Mouse (Mus musculus) heart, embryonic 12.5 days (tissue): ENCODE results near the gene Tmem255a. TPM values are rescaled to one million over a fixed set of nuclear protein-coding genes. Genes with fewer than 3 reads are reported as not detected.
A peak's percentile ranks its signal among the peaks of the same experiment; 100 is the strongest.
"Not testable (repeated sequence)": the region's sequence is repeated elsewhere in the genome, so short reads cannot be mapped to it uniquely, and the experiment has no call there.

ENCODE experiments used
- ATAC-seq: fragments of 200-750 bp; cut with Nextera tagmentation; 2 replicates; pipeline ENCODE4 v1.8.0; 2017; ENCODE audit warnings: moderate TSS enrichment, moderate library complexity; ENCODE audit not compliant: insufficient number of reproducible peaks, low FRiP score
- H3K27ac ChIP-seq: fragments of 300-500 bp; sonication (generic); 2 replicates; pipeline ENCODE4 v1.5.1; 2016; ENCODE audit warnings: mild to moderate bottlenecking, moderate library complexity; ENCODE audit not compliant: poor library complexity, severe bottlenecking
- H3K27me3 ChIP-seq: fragments of 300-500 bp; sonication (generic); replicated peaks from 2 replicates; pipeline ENCODE4 v1.6.1; 2016; ENCODE audit warnings: mild to moderate bottlenecking, moderate library complexity
- H3K36me3 ChIP-seq: fragments of 300-500 bp; sonication (generic); 2 replicates; pipeline ENCODE4 v1.6.1; 2016; ENCODE audit warnings: mild to moderate bottlenecking, moderate library complexity
- H3K4me1 ChIP-seq: fragments of 300-500 bp; sonication (generic); replicated peaks from 2 replicates; pipeline ENCODE4 v1.6.1; 2016; ENCODE audit warnings: mild to moderate bottlenecking
- H3K4me2 ChIP-seq: fragments of 300-500 bp; sonication (generic); 2 replicates; pipeline ENCODE4 v1.6.1; 2016; ENCODE audit warnings: mild to moderate bottlenecking, moderate library complexity
- H3K4me3 ChIP-seq: fragments of 300-500 bp; sonication (generic); 2 replicates; pipeline ENCODE4 v1.5.1; 2016; ENCODE audit warnings: mild to moderate bottlenecking
- H3K9ac ChIP-seq: fragments of 300-500 bp; sonication (generic); 2 replicates; pipeline ENCODE4 v1.6.1; 2016; ENCODE audit warnings: mild to moderate bottlenecking, moderate library complexity
- H3K9me3 ChIP-seq: fragments of 300-500 bp; sonication (generic); replicated peaks from 2 replicates; pipeline ENCODE4 v1.6.1; 2016; ENCODE audit warnings: mild to moderate bottlenecking, moderate library complexity
- WGBS: fragments of 180-500 bp; shearing (Covaris S2); methylation state at CpG from one replicate; pipeline ENCODE4 v1.1.7; 2016; 5-methylcytosine and 5-hydroxymethylcytosine counted together
- polyA plus RNA-seq: library from polyadenylated mRNA; unstranded; fragments of >200 nt; fragmentation: Nextera tagmentation; extraction: Ambion mirVana; gene quantifications from 2 replicates; pipeline ENCODE4 v1.2.1, GENCODE M21; 2016

Tmem255a gene
- polyA plus RNA-seq, 1 experiment from 2014 or later: 12.1 TPM

- no peak for ATAC-seq
- Histone ChIP-seq H3K9ac (no peak overlapping the region), H3K9me3 (no peaks in the 10 kb centered on the region), H3K27me3 (no peaks in the 10 kb centered on the region), H3K4me3 (no peak overlapping the region), H3K4me1 (no peaks in the 10 kb centered on the region), H3K4me2 (no peak overlapping the region), H3K27ac (no peak overlapping the region), H3K36me3 (no peaks in the 10 kb centered on the region)
- WGBS: 82% methylated on average over 9 of the region's 9 CpGs
Measured at GRCm38 (mm10) chrX:38216986-38217675, 35.1 kb downstream of the Tmem255a start.

DNA sequence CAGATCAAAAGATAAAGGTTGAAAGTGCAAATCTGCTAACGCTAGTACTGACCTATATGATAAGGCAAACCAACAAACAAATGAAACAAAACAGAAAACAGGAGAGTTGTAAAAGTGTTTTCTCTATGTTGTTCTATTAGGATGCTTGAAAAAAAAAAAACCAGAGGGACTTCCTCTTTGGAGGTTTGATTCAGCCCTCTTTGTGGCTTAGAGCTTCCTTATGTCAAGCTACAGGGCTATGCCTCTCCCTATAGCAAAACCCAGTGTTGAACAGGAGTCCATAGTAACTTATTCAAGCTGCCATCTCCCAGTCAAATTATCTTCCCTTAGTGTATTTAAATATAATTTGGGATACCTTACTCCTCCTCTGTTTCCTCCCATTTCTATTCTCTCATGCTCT lies 44.8 kb downstream of the Tmem255a start:
- H3K4me1 ChIP-seq: no peaks in the 10 kb centered on the region
- H3K36me3 ChIP-seq: no peaks in the 10 kb centered on the region
- H3K27ac ChIP-seq: no peak overlapping the region
- WGBS: 67% methylated on average over 1 of the region's 1 CpGs
- ATAC-seq: no peak
- no peak overlapping the region for H3K4me3 ChIP-seq
- H3K27me3 ChIP-seq: no peaks in the 10 kb centered on the region; the same call in 1 of the 2 replicates
- H3K9me3 ChIP-seq: no peaks in the 10 kb centered on the region
- no peak overlapping the region for H3K9ac ChIP-seq
- H3K4me2 ChIP-seq: no peak overlapping the region

DNA sequence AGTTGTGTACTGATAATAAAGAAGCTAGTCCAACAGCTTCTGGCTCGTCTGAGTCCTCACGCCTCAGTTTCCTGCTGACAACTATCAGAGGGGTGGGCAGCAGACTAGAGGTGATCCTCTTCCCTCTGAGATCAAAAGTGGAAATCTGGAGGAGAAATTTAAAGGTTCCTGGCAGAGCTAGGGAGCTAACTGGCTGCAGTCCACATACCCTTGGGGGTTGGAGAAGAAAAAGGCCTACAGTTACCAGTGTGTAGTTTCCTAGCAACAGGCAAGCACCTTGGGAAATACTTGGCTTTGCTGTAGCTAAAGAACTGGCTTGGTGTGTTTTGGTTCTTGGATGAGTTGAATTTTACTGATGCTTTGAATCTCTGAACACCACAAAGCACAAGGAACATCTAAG lies 50.4 kb downstream of the Tmem255a start:
- no peaks in the 10 kb centered on the region for H3K9me3 ChIP-seq
- no peaks in the 10 kb centered on the region for H3K4me1 ChIP-seq
- WGBS: 56% methylated on average over 2 of the region's 2 CpGs
- H3K4me2 ChIP-seq: no peak overlapping the region
- no peaks in the 10 kb centered on the region for H3K27me3 ChIP-seq
- H3K4me3 ChIP-seq: no peak overlapping the region
- ATAC-seq: no peak
- H3K36me3 ChIP-seq: no peaks in the 10 kb centered on the region
- H3K9ac ChIP-seq: no peak overlapping the region
- H3K27ac ChIP-seq: no peak overlapping the region

- WGBS: 26% methylated on average over 3 of the region's 3 CpGs
- H3K9me3 ChIP-seq: no peaks in the 10 kb centered on the region
- peak overlapping the region; percentile 74 for H3K4me3 ChIP-seq
- peak overlapping the region; percentile 72 for H3K4me2 ChIP-seq
- H3K4me1 ChIP-seq: 0 out of 2 replicates have a peak, but pooled peaks cover 3% of the 10 kb centered on the region
- H3K9ac ChIP-seq: peak overlapping the region; percentile 84
- no peaks in the 10 kb centered on the region for H3K27me3 ChIP-seq
- peak overlapping the region; percentile 84 for H3K27ac ChIP-seq
- H3K36me3 ChIP-seq: 0 out of 2 replicates have a peak, but pooled peaks cover 12% of the 10 kb centered on the region
- no peak for ATAC-seq
Measured at GRCm38 (mm10) chrX:38190458-38190764, 61.8 kb downstream of the Tmem255a start.

DNA sequence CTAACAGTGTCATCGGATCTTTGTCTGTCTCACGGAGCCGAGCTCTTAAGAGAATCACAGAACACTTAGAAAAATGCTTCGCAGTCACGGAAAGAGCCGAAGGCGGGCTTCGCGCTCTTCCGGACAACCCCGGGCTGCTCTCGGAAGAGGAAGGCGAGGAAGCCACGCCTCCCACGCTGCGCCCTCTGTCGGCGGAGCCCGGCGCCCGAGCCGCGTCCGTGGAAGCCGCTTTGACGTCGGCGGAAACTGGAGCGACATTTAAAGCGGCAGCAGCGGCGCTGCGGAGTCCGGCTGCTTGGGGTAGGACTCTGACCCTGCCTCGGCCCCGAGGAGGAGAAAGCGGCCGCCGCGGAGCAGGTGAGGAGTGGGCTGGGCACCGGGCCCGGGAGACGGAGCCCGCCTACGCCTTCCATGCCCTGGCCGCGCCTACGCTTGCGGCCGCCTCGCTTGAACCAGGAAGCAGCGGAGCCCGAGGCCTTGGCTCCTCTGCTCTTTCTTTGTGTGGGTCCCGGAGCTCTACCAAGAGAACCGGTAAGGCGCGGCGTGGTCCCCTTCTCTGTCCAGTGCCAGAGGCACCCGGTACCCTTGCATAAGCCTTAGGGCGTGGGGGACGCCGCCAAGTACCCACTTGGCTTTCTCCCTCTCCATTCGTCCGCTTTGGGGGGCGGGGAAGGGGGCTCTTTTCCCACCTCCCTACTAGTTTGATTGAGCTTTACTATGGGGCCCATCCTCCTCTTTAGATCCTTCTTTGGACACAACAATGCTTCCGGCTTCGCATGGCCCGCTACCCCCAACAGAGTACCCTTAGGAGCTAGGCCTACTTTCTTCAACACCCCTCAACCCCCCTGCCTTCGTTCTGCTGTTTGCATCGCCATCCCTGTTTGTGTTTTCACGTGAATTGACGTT lies 62.4 kb downstream of the Tmem255a start, which contains the start of gene Zbtb33:
TSS of gene Zbtb33 (plus strand) at position 242 of the 906 bp plus-strand sequence.
- 15% methylated on average over 70 of the region's 72 CpGs for WGBS
- H3K4me3 ChIP-seq: peak within 1 kb of the TSS; percentile 74

DNA sequence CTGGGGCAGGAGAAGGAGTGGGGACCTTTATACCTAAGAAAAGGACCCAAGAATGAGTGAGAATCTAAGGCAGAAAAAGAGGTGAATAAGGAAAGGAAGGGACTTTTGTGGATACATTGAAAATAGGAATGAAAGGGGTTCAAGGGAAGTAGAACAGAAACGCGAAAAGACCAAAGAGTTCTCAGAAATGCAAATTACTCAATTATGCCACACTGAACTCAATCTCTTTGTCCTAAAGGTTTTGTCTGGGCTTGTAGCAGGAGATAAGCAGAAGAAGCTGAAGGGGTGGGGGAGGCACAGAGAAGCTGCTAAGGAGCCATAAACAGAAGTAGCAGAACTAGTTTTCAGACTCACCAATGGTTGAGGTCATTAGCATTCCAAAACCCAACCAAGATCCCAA lies 66.7 kb downstream of the Tmem255a start:
- H3K27ac ChIP-seq: no peak overlapping the region
- 38% methylated on average over 2 of the region's 2 CpGs for WGBS
- H3K27me3 ChIP-seq: no peaks in the 10 kb centered on the region
- H3K9ac ChIP-seq: no peak overlapping the region
- ATAC-seq: no peak
- H3K4me1 ChIP-seq: no peaks in the 10 kb centered on the region
- no peak overlapping the region for H3K4me2 ChIP-seq
- no peaks in the 10 kb centered on the region for H3K9me3 ChIP-seq
- no peak overlapping the region for H3K4me3 ChIP-seq
- H3K36me3 ChIP-seq: no peaks in the 10 kb centered on the region

More for the DNA sequence above, 62.4 kb downstream of the Tmem255a start, which contains the start of gene Zbtb33:
- H3K9ac ChIP-seq: peak within 1 kb of the TSS; percentile 84
- no peaks in the 10 kb centered on the region for H3K27me3 ChIP-seq
- peak within 1 kb of the TSS; percentile 84 for H3K27ac ChIP-seq
- ATAC-seq: peak; percentile 91
- 0 out of 2 replicates have a peak, but pooled peaks cover 3% of the 10 kb centered on the region for H3K4me1 ChIP-seq
- peak within 1 kb of the TSS; percentile 72 for H3K4me2 ChIP-seq
- H3K36me3 ChIP-seq: 0 out of 2 replicates have a peak, but pooled peaks cover 12% of the 10 kb centered on the region
- H3K9me3 ChIP-seq: no peaks in the 10 kb centered on the region

GRCm38 (mm10) chrX:38181608-38182258 lies 70.5 kb downstream of the Tmem255a start:
- H3K9ac ChIP-seq: no peak overlapping the region
- H3K4me2 ChIP-seq: peak overlapping the region; percentile 87
- H3K4me1 ChIP-seq: no peaks in the 10 kb centered on the region
- H3K4me3 ChIP-seq: peak overlapping the region; percentile 31
- 18% methylated on average over 12 of the region's 15 CpGs for WGBS
- H3K36me3 ChIP-seq: no peaks in the 10 kb centered on the region
- H3K9me3 ChIP-seq: peaks cover 4% of the 10 kb centered on the region; the same call in 1 of the 2 replicates
- no peak; the same call in 1 of the 2 replicates for ATAC-seq
- no peak overlapping the region for H3K27ac ChIP-seq
- no peaks in the 10 kb centered on the region for H3K27me3 ChIP-seq

GRCm38 (mm10) chrX:38180656-38181607 lies 71.3 kb downstream of the Tmem255a start:
- Histone ChIP-seq H3K27me3 (no peaks in the 10 kb centered on the region), H3K4me1 (no peaks in the 10 kb centered on the region), H3K9ac (peak overlapping the region; percentile 60), H3K27ac (no peak overlapping the region), H3K4me3 (peak overlapping the region; percentile 52), H3K9me3 (peaks cover 4% of the 10 kb centered on the region; the same call in 1 of the 2 replicates), H3K36me3 (no peaks in the 10 kb centered on the region), H3K4me2 (peak overlapping the region; percentile 87)
- 11% methylated on average over 38 of the region's 38 CpGs for WGBS
- ATAC-seq: 0 out of 2 replicates have a peak, but pooled peaks have one; percentile 42

- H3K4me1 ChIP-seq, H3K27me3 ChIP-seq, H3K27ac ChIP-seq, ATAC-seq, H3K9me3 ChIP-seq, H3K36me3 ChIP-seq: not testable (repeated sequence)
- H3K4me3 ChIP-seq: peak overlapping the region; percentile 39
- peak overlapping the region; percentile 53 for H3K4me2 ChIP-seq
- H3K9ac ChIP-seq: peak overlapping the region; percentile 48; the same call in 1 of the 2 replicates
- WGBS: 33% methylated on average over 19 of the region's 19 CpGs
Measured at GRCm38 (mm10) chrX:38179891-38180310, 72.3 kb downstream of the Tmem255a start.

DNA sequence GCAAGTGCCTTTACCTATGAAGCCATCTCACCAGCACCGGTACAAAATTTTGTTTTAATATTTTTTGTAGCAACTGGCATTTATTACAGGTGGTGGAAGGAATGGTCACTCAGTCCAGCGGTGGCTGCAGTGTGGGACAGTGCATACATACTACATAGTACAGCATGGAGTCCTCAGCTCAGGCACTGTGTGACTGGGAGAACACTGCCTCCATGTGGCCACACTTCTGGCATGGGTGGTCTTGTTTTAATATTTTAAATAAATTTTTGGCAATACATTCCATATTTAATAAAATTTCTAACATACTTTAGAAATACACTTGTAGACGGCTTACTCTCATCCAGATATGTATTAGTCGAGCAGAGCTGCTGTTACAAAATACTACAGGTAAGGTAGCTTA lies 85.6 kb downstream of the Tmem255a start:
- no peak overlapping the region for H3K27ac ChIP-seq
- no peak overlapping the region for H3K9ac ChIP-seq
- no peak for ATAC-seq
- H3K36me3 ChIP-seq: no peaks in the 10 kb centered on the region
- 74% methylated on average over 4 of the region's 4 CpGs for WGBS
- no peaks in the 10 kb centered on the region for H3K4me1 ChIP-seq
- H3K9me3 ChIP-seq: no peaks in the 10 kb centered on the region
- no peaks in the 10 kb centered on the region for H3K27me3 ChIP-seq
- H3K4me3 ChIP-seq: no peak overlapping the region
- H3K4me2 ChIP-seq: no peak overlapping the region
